Mouse (Mus musculus): ENCODE data around the gene Adm2. TPM values are rescaled to one million over a fixed set of nuclear protein-coding genes. Genes with fewer than 3 reads are reported as not detected.
A peak's percentile ranks its signal among the peaks of the same experiment; 100 is the strongest.

Adm2 gene
- polyA plus RNA-seq, 1 experiment from 2014 or later, result not detected

- Histone ChIP-seq H3K9me3 (no peaks in the 10 kb centered on the region), H3K27ac (no peak overlapping the region)
- WGBS, result 85% methylated on average over 3 of the region's 3 CpGs
Observed at GRCm38 (mm10) chr15:89343325-89343724, 20.8 kb downstream of the Adm2 start.

GRCm38 (mm10) chr15:89350447-89350846 is 27.9 kb downstream of the Adm2 start:
- Histone ChIP-seq H3K9ac (no peak overlapping the region), H3K27ac (no peak overlapping the region), H3K9me3 (no peaks in the 10 kb centered on the region), H3K4me1 (peaks cover 18% of the 10 kb centered on the region), H3K4me3 (replicated peaks) (no peak overlapping the region), H3K27me3 (no peaks in the 10 kb centered on the region), H3K36me3 (replicated peaks) (peaks cover 42% of the 10 kb centered on the region), H3K4me2 (no peak overlapping the region)
- ATAC-seq (ENCODE audit: low FRiP score), result no peak
- WGBS, result 87% methylated on average over 5 of the region's 5 CpGs

More at GRCm38 (mm10) chr15:89343325-89343724, 20.8 kb downstream of the Adm2 start:
- Histone ChIP-seq H3K4me2 (no peak overlapping the region), H3K9ac (no peak overlapping the region), H3K27me3 (no peaks in the 10 kb centered on the region), H3K36me3 (replicated peaks) (no peaks in the 10 kb centered on the region), H3K4me1 (no peaks in the 10 kb centered on the region), H3K4me3 (replicated peaks) (no peak overlapping the region)
- ATAC-seq (ENCODE audit: low FRiP score), result no peak

GRCm38 (mm10) chr15:89351302-89351701 is 28.8 kb downstream of the Adm2 start:
- ATAC-seq (ENCODE audit: low FRiP score), result no peak
- H3K27me3 ChIP-seq, result no peaks in the 10 kb centered on the region
- WGBS, result 89% methylated on average over 15 of the region's 15 CpGs
- no peak overlapping the region for H3K4me2 ChIP-seq
- H3K4me3 ChIP-seq (replicated peaks), result no peak overlapping the region
- no peaks in the 10 kb centered on the region for H3K9me3 ChIP-seq
- no peak overlapping the region for H3K9ac ChIP-seq
- H3K4me1 ChIP-seq, result peaks cover 18% of the 10 kb centered on the region
- H3K27ac ChIP-seq, result no peak overlapping the region
- peaks cover 42% of the 10 kb centered on the region for H3K36me3 ChIP-seq (replicated peaks)

GRCm38 (mm10) chr15:89352054-89352453 is 29.5 kb downstream of the Adm2 start:
- Histone ChIP-seq H3K4me2 (no peak overlapping the region), H3K27me3 (no peaks in the 10 kb centered on the region), H3K36me3 (replicated peaks) (peaks cover 42% of the 10 kb centered on the region), H3K9me3 (no peaks in the 10 kb centered on the region), H3K4me1 (peaks cover 20% of the 10 kb centered on the region), H3K4me3 (replicated peaks) (no peak overlapping the region), H3K9ac (no peak overlapping the region), H3K27ac (no peak overlapping the region)
- 94% methylated on average over 14 of the region's 14 CpGs for WGBS
- no peak for ATAC-seq (ENCODE audit: low FRiP score)

- Histone ChIP-seq H3K27ac (no peak overlapping the region), H3K4me2 (no peak overlapping the region), H3K4me3 (replicated peaks) (no peak overlapping the region), H3K27me3 (no peaks in the 10 kb centered on the region), H3K9me3 (no peaks in the 10 kb centered on the region), H3K9ac (0 out of 2 replicates have a peak overlapping the region, but pooled peaks have one; percentile 17), H3K36me3 (replicated peaks) (peaks cover 42% of the 10 kb centered on the region), H3K4me1 (peaks cover 27% of the 10 kb centered on the region)
- no peak for ATAC-seq (ENCODE audit: low FRiP score)
- 93% methylated on average over 12 of the region's 12 CpGs for WGBS
Observed at GRCm38 (mm10) chr15:89352795-89353194, 30.3 kb downstream of the Adm2 start.

GRCm38 (mm10) chr15:89353837-89354236 is 31.3 kb downstream of the Adm2 start:
- no peak overlapping the region for H3K27ac ChIP-seq
- no peaks in the 10 kb centered on the region for H3K27me3 ChIP-seq
- WGBS, result 92% methylated on average over 16 of the region's 16 CpGs
- H3K4me1 ChIP-seq, result peaks cover 34% of the 10 kb centered on the region
- 0 out of 2 replicates have a peak overlapping the region, but pooled peaks have one; percentile 17 for H3K9ac ChIP-seq
- H3K4me2 ChIP-seq, result peak overlapping the region; percentile 78; the same call in 1 of the 2 replicates
- H3K9me3 ChIP-seq, result no peaks in the 10 kb centered on the region
- H3K4me3 ChIP-seq (replicated peaks), result peak overlapping the region; percentile 79; the same call in 1 of the 2 replicates
- H3K36me3 ChIP-seq (replicated peaks), result peaks cover 47% of the 10 kb centered on the region
- no peak for ATAC-seq (ENCODE audit: low FRiP score)

GRCm38 (mm10) chr15:89354455-89354854 is 31.9 kb downstream of the Adm2 start:
- ATAC-seq (ENCODE audit: low FRiP score), result no peak
- peaks cover 47% of the 10 kb centered on the region for H3K36me3 ChIP-seq (replicated peaks)
- 91% methylated on average over 7 of the region's 7 CpGs for WGBS

GRCm38 (mm10) chr15:89355241-89356187 is 33.0 kb downstream of the Adm2 start, which contains the start of the genes Lmf2 and Ncaph2:
Gene Lmf2, minus strand, starts transcription at chr15:89355659.
Gene Ncaph2, plus strand, starts transcription at chr15:89355719.
- peaks cover 48% of the 10 kb centered on the region for H3K36me3 ChIP-seq (replicated peaks)
- peak within 1 kb of the TSS; percentile 79 for H3K4me3 ChIP-seq (replicated peaks)
- under 1% methylated on average over 64 of the region's 64 CpGs for WGBS

More at GRCm38 (mm10) chr15:89354455-89354854, 31.9 kb downstream of the Adm2 start:
- Histone ChIP-seq H3K27ac (no peak overlapping the region), H3K4me2 (peak overlapping the region; percentile 78), H3K4me3 (replicated peaks) (peak overlapping the region; percentile 79), H3K27me3 (no peaks in the 10 kb centered on the region), H3K4me1 (peaks cover 39% of the 10 kb centered on the region), H3K9me3 (no peaks in the 10 kb centered on the region), H3K9ac (peak overlapping the region; percentile 90)

GRCm38 (mm10) chr15:89356372-89356771 is 33.9 kb downstream of the Adm2 start:
- Histone ChIP-seq H3K4me3 (replicated peaks) (peak overlapping the region; percentile 79), H3K27me3 (no peaks in the 10 kb centered on the region), H3K4me2 (peak overlapping the region; percentile 78), H3K27ac (peak overlapping the region; percentile 89), H3K4me1 (peaks cover 39% of the 10 kb centered on the region), H3K36me3 (replicated peaks) (peaks cover 48% of the 10 kb centered on the region), H3K9ac (peak overlapping the region; percentile 90), H3K9me3 (no peaks in the 10 kb centered on the region)
- under 1% methylated on average over 15 of the region's 15 CpGs for WGBS
- ATAC-seq (ENCODE audit: low FRiP score), result peak; percentile 73

More at GRCm38 (mm10) chr15:89355241-89356187, 33.0 kb downstream of the Adm2 start, which contains the start of the genes Lmf2 and Ncaph2:
- peak; percentile 91 for ATAC-seq (ENCODE audit: low FRiP score)
- H3K4me2 ChIP-seq, result peak within 1 kb of the TSS; percentile 78
- no peaks in the 10 kb centered on the region for H3K9me3 ChIP-seq
- peaks cover 39% of the 10 kb centered on the region for H3K4me1 ChIP-seq
- H3K27me3 ChIP-seq, result no peaks in the 10 kb centered on the region
- H3K9ac ChIP-seq, result peak within 1 kb of the TSS; percentile 90
- H3K27ac ChIP-seq, result peak within 1 kb of the TSS; percentile 89

GRCm38 (mm10) chr15:89358784-89359183 is 36.3 kb downstream of the Adm2 start:
- H3K4me3 ChIP-seq (replicated peaks), result no peak overlapping the region
- no peak overlapping the region for H3K9ac ChIP-seq
- no peak overlapping the region for H3K4me2 ChIP-seq
- no peaks in the 10 kb centered on the region for H3K9me3 ChIP-seq
- no peak overlapping the region for H3K27ac ChIP-seq
- H3K36me3 ChIP-seq (replicated peaks), result peaks cover 47% of the 10 kb centered on the region
- WGBS, result 91% methylated on average over 3 of the region's 3 CpGs
- no peak for ATAC-seq (ENCODE audit: low FRiP score)
- H3K4me1 ChIP-seq, result peaks cover 36% of the 10 kb centered on the region
- H3K27me3 ChIP-seq, result no peaks in the 10 kb centered on the region

- Histone ChIP-seq H3K4me3 (replicated peaks) (no peak overlapping the region), H3K4me1 (peaks cover 10% of the 10 kb centered on the region), H3K9ac (no peak overlapping the region), H3K4me2 (no peak overlapping the region), H3K27me3 (no peaks in the 10 kb centered on the region), H3K36me3 (replicated peaks) (peaks cover 87% of the 10 kb centered on the region), H3K9me3 (no peaks in the 10 kb centered on the region), H3K27ac (no peak overlapping the region)
- 92% methylated on average over 7 of the region's 7 CpGs for WGBS
- ATAC-seq (ENCODE audit: low FRiP score), result no peak
Observed at GRCm38 (mm10) chr15:89363051-89363450, 40.5 kb downstream of the Adm2 start.

- no peak overlapping the region for H3K27ac ChIP-seq
- H3K36me3 ChIP-seq (replicated peaks), result peaks cover 98% of the 10 kb centered on the region
- H3K4me1 ChIP-seq, result no peaks in the 10 kb centered on the region
- WGBS, result 94% methylated on average over 4 of the region's 4 CpGs
- H3K4me3 ChIP-seq (replicated peaks), result no peak overlapping the region
- no peaks in the 10 kb centered on the region for H3K9me3 ChIP-seq
- H3K9ac ChIP-seq, result no peak overlapping the region
- no peak overlapping the region for H3K4me2 ChIP-seq
- H3K27me3 ChIP-seq, result no peaks in the 10 kb centered on the region
- ATAC-seq (ENCODE audit: low FRiP score), result no peak
Observed at GRCm38 (mm10) chr15:89365141-89365551, 42.6 kb downstream of the Adm2 start.
